Mouse (Mus musculus) embryonic facial prominence, embryonic 10.5 days (tissue): ENCODE measurements at regions not wholly inside any gene's neighbourhood (a gene's known extent, or its start where the extent isn't known, plus 50 kb on each side); places are given as distances from the start of the nearest gene placed in this dataset.

Experiments used
- DNase-seq: peaks from one replicate; pipeline ENCODE4 v3.0.0-alpha.2; 2017; ENCODE audit warnings: low spot score
- H3K27ac ChIP-seq: fragments of 300-500 bp; sonication (generic); replicated peaks from 2 replicates; pipeline ENCODE4 v1.5.1; 2016; ENCODE audit warnings: mild to moderate bottlenecking
- H3K27me3 ChIP-seq: fragments of 300-500 bp; sonication (generic); replicated peaks from 2 replicates; pipeline ENCODE4 v1.6.1; 2016; ENCODE audit warnings: low read depth, mild to moderate bottlenecking; ENCODE audit not compliant: poor library complexity, severe bottlenecking
- H3K36me3 ChIP-seq: fragments of 300-500 bp; sonication (generic); replicated peaks from 2 replicates; pipeline ENCODE4 v1.6.1; 2016; ENCODE audit warnings: mild to moderate bottlenecking, moderate library complexity
- H3K4me1 ChIP-seq: fragments of 300-500 bp; sonication (generic); 2 replicates; pipeline ENCODE4 v1.6.1; 2016
- H3K4me3 ChIP-seq: fragments of 300-500 bp; sonication (generic); 2 replicates; pipeline ENCODE4 v1.5.1; 2016; ENCODE audit warnings: mild to moderate bottlenecking, moderate library complexity
- H3K9me3 ChIP-seq: fragments of 300-500 bp; sonication (generic); 2 replicates; pipeline ENCODE4 v1.6.1; 2016; ENCODE audit warnings: mild to moderate bottlenecking
- WGBS: fragments of 180-500 bp; shearing (Covaris S2); methylation state at CpG from one replicate; pipeline ENCODE4 v1.1.7; 2016; 5-methylcytosine and 5-hydroxymethylcytosine counted together

GRCm38 (mm10) chr2:108584799-108585198 lies 695.7 kb upstream of the Kif18a start:
- no peaks in the 10 kb centered on the region for H3K27me3 ChIP-seq
- DNase-seq: no peak
- no peak overlapping the region for H3K4me3 ChIP-seq
- no peak overlapping the region for H3K27ac ChIP-seq
- no peaks in the 10 kb centered on the region for H3K4me1 ChIP-seq
- no peaks in the 10 kb centered on the region for H3K9me3 ChIP-seq
- H3K36me3 ChIP-seq: no peaks in the 10 kb centered on the region

DNA sequence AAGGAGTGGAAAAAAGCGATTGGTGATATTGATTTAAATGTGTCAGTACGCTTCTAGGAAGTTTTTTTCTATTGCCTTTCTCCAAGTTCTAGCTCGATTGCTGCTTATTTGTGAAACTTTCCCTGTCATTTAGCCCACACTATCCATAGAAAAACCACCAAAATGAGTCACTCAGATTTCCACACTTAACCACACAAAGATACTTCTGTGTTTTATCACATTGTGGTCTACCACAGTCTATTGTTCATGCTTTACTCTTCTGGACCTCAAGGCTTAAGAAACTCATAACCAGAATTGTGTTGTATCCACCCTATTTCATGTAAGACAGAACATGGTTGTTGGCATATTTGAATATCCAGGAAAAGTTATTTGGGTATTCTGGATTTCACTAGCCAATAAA lies 687.0 kb upstream of the Kif18a start:
- 88% methylated on average over 3 of the region's 3 CpGs for WGBS
- H3K27ac ChIP-seq: no peak overlapping the region
- no peaks in the 10 kb centered on the region for H3K4me1 ChIP-seq
- no peaks in the 10 kb centered on the region for H3K36me3 ChIP-seq
- H3K27me3 ChIP-seq: no peaks in the 10 kb centered on the region
- H3K4me3 ChIP-seq: no peak overlapping the region
- no peaks in the 10 kb centered on the region for H3K9me3 ChIP-seq
- DNase-seq: no peak

DNA sequence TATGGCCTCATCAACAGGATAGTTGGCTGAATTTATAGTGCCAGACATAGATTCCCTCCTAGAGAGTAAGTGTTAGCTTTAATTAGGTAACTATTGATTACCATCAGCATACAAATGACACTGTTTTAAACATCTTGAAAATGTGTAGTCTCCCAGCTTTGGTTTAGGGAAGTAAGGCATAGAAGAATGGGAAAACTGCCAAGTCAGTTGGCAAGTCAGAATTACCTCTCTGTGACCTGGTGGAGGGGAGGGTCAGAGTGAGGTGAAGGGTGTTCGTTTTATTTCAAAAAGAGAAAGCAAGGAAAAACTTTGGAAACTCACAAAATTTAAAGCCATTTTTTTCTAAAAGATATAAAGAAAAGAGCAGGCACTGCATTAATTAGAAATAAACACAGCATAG lies 680.2 kb upstream of the Kif18a start:
- no peaks in the 10 kb centered on the region for H3K4me1 ChIP-seq
- DNase-seq: no peak
- no peaks in the 10 kb centered on the region for H3K36me3 ChIP-seq
- 70% methylated on average over 1 of the region's 1 CpGs for WGBS
- no peaks in the 10 kb centered on the region for H3K9me3 ChIP-seq
- H3K27me3 ChIP-seq: no peaks in the 10 kb centered on the region
- H3K27ac ChIP-seq: no peak overlapping the region
- no peak overlapping the region for H3K4me3 ChIP-seq

GRCm38 (mm10) chr2:108619580-108619979 lies 661.0 kb upstream of the Kif18a start:
- no peaks in the 10 kb centered on the region for H3K9me3 ChIP-seq
- H3K27ac ChIP-seq: no peak overlapping the region
- no peak overlapping the region for H3K4me3 ChIP-seq
- no peaks in the 10 kb centered on the region for H3K4me1 ChIP-seq
- no peak for DNase-seq
- H3K36me3 ChIP-seq: no peaks in the 10 kb centered on the region
- H3K27me3 ChIP-seq: no peaks in the 10 kb centered on the region

DNA sequence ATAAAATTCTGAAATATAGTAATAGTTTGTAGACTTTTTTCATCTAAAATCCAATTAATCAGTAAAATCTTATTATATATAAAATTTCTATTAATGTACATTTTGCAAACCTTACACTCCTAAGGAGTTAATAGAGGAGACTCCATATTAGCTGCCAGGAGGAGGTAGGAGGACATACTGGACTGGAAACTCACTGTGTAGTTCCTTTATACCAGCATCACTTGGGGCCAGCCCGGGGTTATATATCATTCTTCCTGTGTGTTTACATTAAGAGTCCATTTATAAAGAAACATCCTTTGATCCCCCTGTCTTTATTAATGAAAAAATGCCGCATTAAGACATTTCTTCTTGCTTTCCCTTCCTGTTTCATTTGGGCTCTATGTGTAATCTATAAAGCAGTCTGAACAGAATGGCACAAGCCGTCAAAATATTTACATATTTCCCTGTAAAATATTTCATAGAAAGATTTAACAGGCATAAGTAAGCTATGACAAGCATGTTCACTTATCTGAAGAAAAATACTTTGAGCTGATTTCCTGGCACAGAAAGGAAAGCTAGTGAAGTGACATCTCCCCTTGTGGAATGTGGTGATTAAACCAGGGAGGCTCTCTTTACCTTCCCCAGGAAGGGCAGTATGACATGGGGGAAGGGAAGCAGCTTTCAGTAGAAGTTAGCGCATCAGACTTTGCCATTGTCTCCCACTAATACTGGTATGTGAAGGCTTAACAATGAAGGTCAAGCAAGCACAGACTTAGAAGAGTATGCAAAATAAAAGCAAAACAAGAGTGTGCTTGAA lies 658.0 kb upstream of the Kif18a start:
- whole genome bisulfite sequencing: 73% methylated on average over 4 of the region's 4 CpGs
- no peak overlapping the region for H3K4me3 ChIP-seq
- H3K27ac ChIP-seq: no peak overlapping the region
- no peaks in the 10 kb centered on the region for H3K9me3 ChIP-seq
- DNase-seq: no peak
- no peaks in the 10 kb centered on the region for H3K27me3 ChIP-seq
- no peaks in the 10 kb centered on the region for H3K36me3 ChIP-seq
- H3K4me1 ChIP-seq: no peaks in the 10 kb centered on the region

GRCm38 (mm10) chr2:108635644-108636043 lies 644.9 kb upstream of the Kif18a start:
- no peak for DNase-seq
- H3K4me3 ChIP-seq: no peak overlapping the region
- H3K4me1 ChIP-seq: no peaks in the 10 kb centered on the region
- H3K27ac ChIP-seq: no peak overlapping the region
- H3K27me3 ChIP-seq: no peaks in the 10 kb centered on the region
- WGBS: 80% methylated on average over 4 of the region's 4 CpGs
- no peaks in the 10 kb centered on the region for H3K9me3 ChIP-seq
- H3K36me3 ChIP-seq: no peaks in the 10 kb centered on the region

DNA sequence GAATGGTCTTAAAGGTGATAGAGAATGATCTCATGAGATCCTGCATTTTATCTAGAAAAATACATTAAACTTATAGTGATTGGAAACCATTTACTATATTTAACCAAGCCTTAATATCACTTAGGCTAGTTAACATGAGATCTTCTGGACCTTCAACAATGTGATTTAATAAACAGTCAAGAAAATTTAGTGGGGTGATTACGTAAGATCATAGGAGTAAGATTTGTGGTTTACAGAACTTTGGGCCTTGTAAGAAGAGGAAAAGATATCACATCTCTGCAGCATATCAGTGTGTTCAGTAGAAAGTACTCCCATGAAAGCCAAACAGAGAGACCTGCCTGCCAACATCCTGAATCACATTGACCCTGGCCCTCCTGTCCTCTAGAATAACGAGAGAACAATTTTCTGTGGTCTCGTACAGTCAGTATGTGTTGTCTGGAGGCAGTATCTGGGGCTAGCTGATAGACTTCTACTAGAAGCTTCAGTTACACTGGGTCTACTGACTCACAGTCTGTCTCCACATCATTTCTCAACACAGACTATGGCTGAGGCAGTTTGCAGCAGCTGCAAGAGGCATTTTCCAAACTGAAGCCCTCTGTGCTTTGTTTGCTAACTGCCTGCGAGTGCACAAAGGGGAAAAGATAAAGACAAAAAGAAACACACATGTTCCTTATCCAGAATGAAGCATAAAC lies 619.7 kb upstream of the Kif18a start:
- 71% methylated on average over 4 of the region's 4 CpGs for WGBS
- Histone ChIP-seq H3K9me3 (no peaks in the 10 kb centered on the region), H3K27me3 (no peaks in the 10 kb centered on the region), H3K4me3 (no peak overlapping the region), H3K4me1 (no peaks in the 10 kb centered on the region), H3K27ac (no peak overlapping the region), H3K36me3 (no peaks in the 10 kb centered on the region)
- DNase-seq: peak; percentile 8

DNA sequence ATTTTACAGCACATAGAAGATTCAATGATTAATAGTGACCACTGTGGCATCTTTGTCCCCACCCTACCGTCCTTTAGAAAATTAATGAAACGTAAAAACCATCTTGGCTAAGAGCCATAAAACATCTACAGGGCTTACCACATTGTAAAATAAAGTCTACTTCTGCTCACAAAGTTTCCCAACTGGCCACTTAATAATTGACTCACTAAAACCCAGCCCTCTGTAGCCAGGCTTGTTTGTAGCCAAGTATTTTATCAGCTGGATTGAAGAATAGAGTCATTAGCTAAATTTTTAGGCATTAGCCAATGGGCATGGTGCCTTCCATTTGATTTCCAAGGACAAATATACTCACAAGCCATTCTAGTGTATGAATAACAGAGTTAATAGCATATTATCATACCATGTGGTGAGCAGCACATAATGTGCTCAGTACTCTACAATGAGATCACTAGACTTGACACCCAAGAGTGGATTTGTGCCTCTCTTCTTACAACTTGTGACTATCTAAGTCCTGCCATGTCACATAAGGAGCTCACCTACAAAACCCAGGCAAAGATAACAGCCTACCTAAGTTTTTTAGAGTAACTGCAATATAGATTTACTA lies 602.7 kb upstream of the Kif18a start:
- H3K27ac ChIP-seq: no peak overlapping the region
- H3K4me3 ChIP-seq: no peak overlapping the region
- no peaks in the 10 kb centered on the region for H3K4me1 ChIP-seq
- H3K9me3 ChIP-seq: no peaks in the 10 kb centered on the region
- no peak for DNase-seq
- WGBS: 93% methylated on average over 2 of the region's 2 CpGs
- H3K36me3 ChIP-seq: no peaks in the 10 kb centered on the region
- no peaks in the 10 kb centered on the region for H3K27me3 ChIP-seq

GRCm38 (mm10) chr2:108681574-108681973 lies 599.0 kb upstream of the Kif18a start:
- 89% methylated on average over 3 of the region's 3 CpGs for WGBS

GRCm38 (mm10) chr2:108686019-108686743 lies 594.4 kb upstream of the Kif18a start:
- no peak for DNase-seq
- H3K27me3 ChIP-seq: no peaks in the 10 kb centered on the region
- no peaks in the 10 kb centered on the region for H3K36me3 ChIP-seq
- H3K9me3 ChIP-seq: no peaks in the 10 kb centered on the region
- H3K27ac ChIP-seq: no peak overlapping the region
- H3K4me3 ChIP-seq: no peak overlapping the region
- WGBS: 91% methylated on average over 6 of the region's 6 CpGs
- no peaks in the 10 kb centered on the region for H3K4me1 ChIP-seq

More at GRCm38 (mm10) chr2:108681574-108681973, 599.0 kb upstream of the Kif18a start:
- Histone ChIP-seq H3K9me3 (no peaks in the 10 kb centered on the region), H3K4me3 (no peak overlapping the region), H3K27me3 (no peaks in the 10 kb centered on the region), H3K36me3 (no peaks in the 10 kb centered on the region), H3K4me1 (no peaks in the 10 kb centered on the region), H3K27ac (no peak overlapping the region)
- DNase-seq: no peak

- Histone ChIP-seq H3K36me3 (no peaks in the 10 kb centered on the region), H3K4me3 (no peak overlapping the region), H3K9me3 (no peaks in the 10 kb centered on the region), H3K27ac (no peak overlapping the region), H3K27me3 (no peaks in the 10 kb centered on the region), H3K4me1 (no peaks in the 10 kb centered on the region)
- DNase-seq: peak; percentile 69
- WGBS: 55% methylated on average over 4 of the region's 4 CpGs
These were observed 590.4 kb upstream of the Kif18a start for GRCm38 (mm10) chr2:108690091-108690490.

GRCm38 (mm10) chr2:108691156-108692007 lies 589.2 kb upstream of the Kif18a start:
- Histone ChIP-seq H3K36me3 (no peaks in the 10 kb centered on the region), H3K4me1 (no peaks in the 10 kb centered on the region), H3K27ac (no peak overlapping the region), H3K9me3 (no peaks in the 10 kb centered on the region), H3K4me3 (no peak overlapping the region), H3K27me3 (no peaks in the 10 kb centered on the region)
- DNase-seq: no peak
- WGBS: 72% methylated on average over 10 of the region's 10 CpGs
